Mouse (Mus musculus): ENCODE measurements around the gene Col4a2. TPM values are rescaled to one million over a fixed set of nuclear protein-coding genes. Genes with fewer than 3 reads are reported as not detected.
"Not testable (repeated sequence)": the region's sequence is repeated elsewhere in the genome, so short reads cannot be mapped to it uniquely, and the experiment has no call there.

Gene Col4a2
- polyA plus RNA-seq, 1 experiment from 2014 or later, result 56.3 TPM

- Histone ChIP-seq H3K36me3 (no peaks in the 10 kb centered on the region), H3K4me1 (replicated peaks) (peaks cover 3% of the 10 kb centered on the region), H3K9me3 (no peaks in the 10 kb centered on the region; the same call in 1 of the 2 replicates), H3K9ac (replicated peaks) (no peak overlapping the region), H3K27me3 (no peaks in the 10 kb centered on the region), H3K27ac (no peak overlapping the region), H3K4me2 (no peak overlapping the region), H3K4me3 (replicated peaks) (no peak overlapping the region)
- no peak for ATAC-seq (ENCODE audit: insufficient number of reproducible peaks, insufficient read depth, low FRiP score, low TSS enrichment, low read depth)
- 81% methylated on average over 12 of the region's 12 CpGs for WGBS
These were observed 151.5 kb downstream of the Col4a2 start for GRCm38 (mm10) chr8:11463889-11464706.

GRCm38 (mm10) chr8:11464707-11464964 lies 152.0 kb downstream of the Col4a2 start:
- Histone ChIP-seq H3K4me3 (replicated peaks) (no peak overlapping the region), H3K27ac (no peak overlapping the region), H3K9me3 (no peaks in the 10 kb centered on the region; the same call in 1 of the 2 replicates), H3K4me1 (replicated peaks) (no peaks in the 10 kb centered on the region; the same call in 1 of the 2 replicates), H3K27me3 (no peaks in the 10 kb centered on the region), H3K9ac (replicated peaks) (no peak overlapping the region), H3K4me2 (no peak overlapping the region), H3K36me3 (no peaks in the 10 kb centered on the region)
- ATAC-seq (ENCODE audit: insufficient number of reproducible peaks, insufficient read depth, low FRiP score, low TSS enrichment, low read depth), result no peak
- WGBS, result 80% methylated on average over 3 of the region's 3 CpGs

GRCm38 (mm10) chr8:11465619-11466018 lies 153.0 kb downstream of the Col4a2 start:
- no peak overlapping the region for H3K4me2 ChIP-seq
- 88% methylated on average over 4 of the region's 4 CpGs for WGBS
- H3K36me3 ChIP-seq, result no peaks in the 10 kb centered on the region
- H3K27ac ChIP-seq, result no peak overlapping the region
- H3K9me3 ChIP-seq, result no peaks in the 10 kb centered on the region; the same call in 1 of the 2 replicates
- H3K4me3 ChIP-seq (replicated peaks), result no peak overlapping the region
- no peaks in the 10 kb centered on the region for H3K4me1 ChIP-seq (replicated peaks)
- no peak overlapping the region for H3K9ac ChIP-seq (replicated peaks)
- H3K27me3 ChIP-seq, result no peaks in the 10 kb centered on the region; the same call in 1 of the 2 replicates
- no peak for ATAC-seq (ENCODE audit: insufficient number of reproducible peaks, insufficient read depth, low FRiP score, low TSS enrichment, low read depth)

GRCm38 (mm10) chr8:11466528-11466927 lies 153.9 kb downstream of the Col4a2 start:
- WGBS, result 89% methylated on average over 5 of the region's 5 CpGs
- not testable (repeated sequence) for H3K4me3 ChIP-seq (replicated peaks); H3K4me2 ChIP-seq; H3K27ac ChIP-seq; H3K36me3 ChIP-seq; ATAC-seq (ENCODE audit: insufficient number of reproducible peaks, insufficient read depth, low FRiP score, low TSS enrichment, low read depth); H3K4me1 ChIP-seq (replicated peaks); H3K9me3 ChIP-seq; H3K9ac ChIP-seq (replicated peaks); H3K27me3 ChIP-seq

- Histone ChIP-seq H3K27me3 (peaks cover 9% of the 10 kb centered on the region), H3K4me1 (replicated peaks) (peaks cover 8% of the 10 kb centered on the region), H3K27ac (no peak overlapping the region), H3K9ac (replicated peaks) (no peak overlapping the region), H3K36me3 (no peaks in the 10 kb centered on the region), H3K4me3 (replicated peaks) (no peak overlapping the region), H3K4me2 (no peak overlapping the region), H3K9me3 (no peaks in the 10 kb centered on the region; the same call in 1 of the 2 replicates)
- 3% methylated on average over 3 of the region's 3 CpGs for WGBS
- ATAC-seq (ENCODE audit: insufficient number of reproducible peaks, insufficient read depth, low FRiP score, low TSS enrichment, low read depth), result no peak
These were observed 156.5 kb downstream of the Col4a2 start for GRCm38 (mm10) chr8:11469095-11469494.

GRCm38 (mm10) chr8:11470694-11471093 lies 158.1 kb downstream of the Col4a2 start:
- Histone ChIP-seq H3K27me3 (peaks cover 25% of the 10 kb centered on the region), H3K4me1 (replicated peaks) (peaks cover 16% of the 10 kb centered on the region), H3K36me3 (no peaks in the 10 kb centered on the region), H3K9me3 (no peaks in the 10 kb centered on the region; the same call in 1 of the 2 replicates), H3K9ac (replicated peaks) (no peak overlapping the region), H3K27ac (no peak overlapping the region), H3K4me2 (no peak overlapping the region), H3K4me3 (replicated peaks) (no peak overlapping the region)
- ATAC-seq (ENCODE audit: insufficient number of reproducible peaks, insufficient read depth, low FRiP score, low TSS enrichment, low read depth), result no peak
- 81% methylated on average over 7 of the region's 7 CpGs for WGBS

- Histone ChIP-seq H3K4me3 (replicated peaks) (no peak overlapping the region), H3K27me3 (peaks cover 31% of the 10 kb centered on the region), H3K27ac (no peak overlapping the region), H3K36me3 (no peaks in the 10 kb centered on the region), H3K4me2 (no peak overlapping the region), H3K4me1 (replicated peaks) (peaks cover 22% of the 10 kb centered on the region), H3K9me3 (no peaks in the 10 kb centered on the region; the same call in 1 of the 2 replicates), H3K9ac (replicated peaks) (no peak overlapping the region)
- 57% methylated on average over 8 of the region's 8 CpGs for WGBS
- ATAC-seq (ENCODE audit: insufficient number of reproducible peaks, insufficient read depth, low FRiP score, low TSS enrichment, low read depth), result no peak
These were observed 158.7 kb downstream of the Col4a2 start for GRCm38 (mm10) chr8:11471309-11471708.

GRCm38 (mm10) chr8:11473072-11473471 lies 160.5 kb downstream of the Col4a2 start:
- no peaks in the 10 kb centered on the region for H3K36me3 ChIP-seq
- no peak overlapping the region for H3K27ac ChIP-seq
- no peak overlapping the region for H3K4me2 ChIP-seq
- H3K9me3 ChIP-seq, result no peaks in the 10 kb centered on the region
- ATAC-seq (ENCODE audit: insufficient number of reproducible peaks, insufficient read depth, low FRiP score, low TSS enrichment, low read depth), result no peak
- no peak overlapping the region for H3K9ac ChIP-seq (replicated peaks)
- peaks cover 36% of the 10 kb centered on the region for H3K4me1 ChIP-seq (replicated peaks)
- H3K27me3 ChIP-seq, result peaks cover 48% of the 10 kb centered on the region
- no peak overlapping the region for H3K4me3 ChIP-seq (replicated peaks)
- 16% methylated on average over 4 of the region's 4 CpGs for WGBS

GRCm38 (mm10) chr8:11475397-11475796 lies 162.8 kb downstream of the Col4a2 start:
- no peak overlapping the region for H3K4me2 ChIP-seq
- no peaks in the 10 kb centered on the region for H3K36me3 ChIP-seq
- H3K9me3 ChIP-seq, result no peaks in the 10 kb centered on the region
- H3K4me3 ChIP-seq (replicated peaks), result no peak overlapping the region
- no peak overlapping the region for H3K27ac ChIP-seq
- 2% methylated on average over 10 of the region's 10 CpGs for WGBS
- no peak for ATAC-seq (ENCODE audit: insufficient number of reproducible peaks, insufficient read depth, low FRiP score, low TSS enrichment, low read depth)
- H3K9ac ChIP-seq (replicated peaks), result no peak overlapping the region
- H3K4me1 ChIP-seq (replicated peaks), result peaks cover 47% of the 10 kb centered on the region
- peaks cover 71% of the 10 kb centered on the region for H3K27me3 ChIP-seq

- H3K4me3 ChIP-seq (replicated peaks), result no peak overlapping the region
- H3K4me2 ChIP-seq, result no peak overlapping the region
- no peak overlapping the region for H3K9ac ChIP-seq (replicated peaks)
- peaks cover 76% of the 10 kb centered on the region for H3K27me3 ChIP-seq
- 8% methylated on average over 2 of the region's 2 CpGs for WGBS
- no peak for ATAC-seq (ENCODE audit: insufficient number of reproducible peaks, insufficient read depth, low FRiP score, low TSS enrichment, low read depth)
- no peaks in the 10 kb centered on the region for H3K9me3 ChIP-seq
- H3K36me3 ChIP-seq, result no peaks in the 10 kb centered on the region
- peaks cover 47% of the 10 kb centered on the region for H3K4me1 ChIP-seq (replicated peaks)
- H3K27ac ChIP-seq, result no peak overlapping the region
These were observed 163.3 kb downstream of the Col4a2 start for GRCm38 (mm10) chr8:11475876-11476275.

GRCm38 (mm10) chr8:11476338-11477177 lies 164.0 kb downstream of the Col4a2 start:
- Histone ChIP-seq H3K4me1 (replicated peaks) (peaks cover 47% of the 10 kb centered on the region), H3K9me3 (no peaks in the 10 kb centered on the region), H3K4me3 (replicated peaks) (peak overlapping the region; percentile 21), H3K27ac (no peak overlapping the region), H3K27me3 (peaks cover 79% of the 10 kb centered on the region), H3K4me2 (peak overlapping the region; percentile 99), H3K9ac (replicated peaks) (no peak overlapping the region; the same call in 1 of the 2 replicates), H3K36me3 (no peaks in the 10 kb centered on the region)
- no peak for ATAC-seq (ENCODE audit: insufficient number of reproducible peaks, insufficient read depth, low FRiP score, low TSS enrichment, low read depth)
- 3% methylated on average over 24 of the region's 24 CpGs for WGBS

Data from limb, embryonic 12.5 days (tissue).